8 mouse cellular contexts compared by ENCODE assay signal in genomic region chr5:15838108-15838972, GRCm38 (mm10).
DNase-seq lines count a peak whose midpoint lies in the region; ATAC-seq lines count a peak whose summit lies in the region.

No protein-coding gene starts in this region.

- H3K4me1 ChIP-seq in forebrain, embryonic 15.5 days: no peaks in the 10 kb centered on the region
- H3K4me1 ChIP-seq in hindbrain, embryonic 12.5 days: no peaks in the 10 kb centered on the region

- H3K9me3 ChIP-seq in forebrain, embryonic 15.5 days: no peaks in the 10 kb centered on the region
- H3K9me3 ChIP-seq in hindbrain, embryonic 12.5 days (replicated peaks): no peaks in the 10 kb centered on the region

- H3K27ac ChIP-seq in forebrain, embryonic 15.5 days (replicated peaks): no peak overlapping the region
- H3K27ac ChIP-seq in hindbrain, embryonic 12.5 days: no peak overlapping the region

- H3K9ac ChIP-seq in forebrain, embryonic 15.5 days (replicated peaks): no peak overlapping the region
- H3K9ac ChIP-seq in hindbrain, embryonic 12.5 days: no peak overlapping the region

- H3K27me3 ChIP-seq in forebrain, embryonic 15.5 days: no peaks in the 10 kb centered on the region
- H3K27me3 ChIP-seq in hindbrain, embryonic 12.5 days: no peaks in the 10 kb centered on the region

- H3K4me2 ChIP-seq in forebrain, embryonic 15.5 days (replicated peaks): no peak overlapping the region
- no peak overlapping the region for H3K4me2 ChIP-seq in hindbrain, embryonic 12.5 days (replicated peaks)

- WGBS in forebrain, embryonic 15.5 days: 34% methylated on average over 17 of the region's 17 CpGs
- WGBS in hindbrain, embryonic 12.5 days: 35% methylated on average over 17 of the region's 17 CpGs

- H3K4me3 ChIP-seq in forebrain, embryonic 15.5 days: no peak overlapping the region
- H3K4me3 ChIP-seq in hindbrain, embryonic 12.5 days: no peak overlapping the region

- no peaks in the 10 kb centered on the region for H3K36me3 ChIP-seq in forebrain, embryonic 15.5 days
- no peaks in the 10 kb centered on the region for H3K36me3 ChIP-seq in hindbrain, embryonic 12.5 days

- peak; percentile 11 for DNase-seq in MEL-GATA-1-ER (ENCODE audit: extremely low read depth, low read depth)
- DNase-seq in layer of hippocampus, adult 9-11 months: peak; percentile 54
- DNase-seq in lung, postnatal 14 days: peak; percentile 73
- DNase-seq in right cerebral cortex, adult 2 months (ENCODE audit: low spot score in 2 of 2): peak; percentile 82 to 86

- ATAC-seq in cerebellum, adult (ENCODE audit: insufficient number of reproducible peaks, low FRiP score, low TSS enrichment): peak; percentile 95
- ATAC-seq in forebrain, embryonic 15.5 days (replicated peaks): peak; percentile 93
- ATAC-seq in hindbrain, embryonic 12.5 days (ENCODE audit: low FRiP score): peak; percentile 78; the same call in 1 of the 2 replicates
- no peak for ATAC-seq in erythroblast, adult 5-6 weeks (replicated peaks; ENCODE audit: low FRiP score, poor library complexity, severe bottlenecking)

Comparison
In these comparisons a context has a peak if more than half of its experiments do, and no peak if none do; other contexts are left out.
1. DNase-seq: peak in every context shown above with its lines; median percentile 84 in right cerebral cortex, adult 2 months; 73 in lung, postnatal 14 days; 54 in layer of hippocampus, adult 9-11 months; 11 in MEL-GATA-1-ER.